Mouse (Mus musculus) left cerebral cortex, postnatal 10 days (tissue): ENCODE measurements at regions not wholly inside any gene's neighbourhood (a gene's known extent, or its start where the extent isn't known, plus 50 kb on each side); places are given as distances from the start of the nearest gene placed in this dataset.

Experiments
- DNase-seq, 2 experiments: peaks; one replicate each; pipeline ENCODE4 v3.0.0; 2021 to 2022; ENCODE audit warnings: low spot score in 2 of 2, mixed read lengths in 1 of 2; ENCODE audit errors: extremely low spot score in 1 of 2
- intact Hi-C: fragments of 180-260 bp; cut with DNase I; formaldehyde crosslinking; loops from one replicate; pipeline ENCODE4 v1.15.1; 2025

DNA sequence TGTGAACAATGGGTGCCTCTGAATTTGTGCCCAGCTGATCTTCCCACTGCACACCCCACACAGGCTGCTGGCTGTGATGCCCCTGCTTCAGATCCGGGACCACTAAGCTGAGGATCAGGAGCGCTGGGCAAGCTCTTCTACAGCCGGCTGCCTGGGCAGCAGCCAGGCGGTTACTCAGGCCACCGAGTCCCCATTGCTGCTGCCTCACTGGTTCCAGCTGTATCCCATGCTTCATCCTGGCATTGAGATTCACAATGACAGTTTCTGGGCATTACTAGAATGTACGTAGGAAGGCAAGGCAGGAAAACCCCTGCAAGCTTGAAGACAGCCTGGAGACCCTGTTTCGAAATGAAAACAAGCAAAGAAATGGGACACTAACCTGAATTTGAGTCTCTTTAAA is 67.3 kb upstream of the Slc6a6 start:
- peak; percentile 50 to 60 for DNase-seq
- intact Hi-C loops, result no loop called here

GRCm38 (mm10) chr6:91617031-91617596 is 66.7 kb upstream of the Slc6a6 start:
- intact Hi-C loops, result no loop called here
- peak; percentile 65 to 69 for DNase-seq

- no peak for DNase-seq
- intact Hi-C loops, result no loop called here
Observed at GRCm38 (mm10) chr6:91617685-91618084, 66.2 kb upstream of the Slc6a6 start.

DNA sequence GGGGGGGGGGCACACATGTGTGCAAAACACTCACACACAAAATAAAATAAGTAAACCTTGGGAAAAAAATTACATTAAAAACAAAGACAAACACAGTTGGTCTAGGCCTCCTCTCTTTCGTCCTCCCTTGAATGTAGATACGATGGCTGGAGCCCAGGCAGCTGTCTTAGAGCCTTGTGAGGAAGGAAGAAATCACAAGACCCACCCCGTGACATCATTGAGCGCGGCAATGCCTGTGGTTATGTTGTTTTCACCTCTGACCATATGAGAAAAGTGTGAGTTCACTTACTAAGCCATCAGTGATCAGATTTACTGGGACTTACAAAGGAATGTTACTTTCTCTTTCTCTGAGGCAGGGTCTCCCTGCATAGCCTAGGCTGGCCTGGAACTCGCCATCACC is 64.8 kb upstream of the Slc6a6 start:
- no peak for DNase-seq
- intact Hi-C loops, result no loop called here

DNA sequence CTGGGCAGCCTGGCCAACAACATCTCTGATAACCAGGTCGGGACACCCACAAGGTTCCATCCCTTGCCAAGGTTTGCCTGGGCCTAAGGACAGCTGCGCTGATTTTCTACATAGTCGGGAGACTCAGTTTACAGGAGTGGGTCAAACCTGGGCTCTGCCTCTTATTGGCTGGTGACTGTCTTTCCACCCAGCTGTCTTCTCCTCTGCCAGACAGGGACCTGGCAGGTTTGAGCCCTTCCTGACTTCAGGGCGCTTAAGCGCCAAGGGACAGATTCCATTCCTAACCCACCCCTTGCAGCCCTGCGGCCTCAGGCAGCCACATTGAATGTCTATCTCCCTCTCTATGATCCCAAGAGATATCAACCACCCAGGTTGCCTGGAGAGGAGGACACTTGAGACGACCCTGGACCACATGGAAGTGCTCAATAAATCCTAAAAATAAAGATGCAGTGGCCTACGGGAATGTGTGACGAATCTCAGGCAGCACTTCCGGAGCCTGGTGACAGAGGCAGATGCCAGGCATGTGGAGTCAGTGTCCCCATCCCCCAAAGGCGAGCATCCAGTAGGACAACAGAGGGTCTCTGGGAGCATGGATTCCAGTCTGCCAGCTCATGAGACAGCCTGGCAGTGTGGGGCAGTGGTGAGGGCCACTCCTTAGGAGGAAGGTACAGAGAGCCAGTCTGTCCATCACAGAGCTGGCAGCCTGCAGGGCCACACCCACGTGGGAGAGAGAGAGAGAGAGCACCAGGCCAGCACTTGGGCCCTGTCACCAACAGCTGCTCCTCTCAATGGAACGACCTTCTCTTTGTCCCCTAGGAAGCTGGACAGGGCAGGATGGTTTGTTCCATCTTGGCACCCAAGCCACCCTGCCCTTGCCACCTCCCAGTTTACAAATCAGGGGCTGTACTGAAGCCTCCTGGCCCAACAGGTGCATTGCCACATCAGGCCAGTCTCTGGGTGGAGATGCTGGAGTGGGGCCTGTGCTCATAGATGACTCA is 63.8 kb upstream of the Slc6a6 start:
- intact Hi-C loops, result no loop called here
- DNase-seq, result no peak

DNA sequence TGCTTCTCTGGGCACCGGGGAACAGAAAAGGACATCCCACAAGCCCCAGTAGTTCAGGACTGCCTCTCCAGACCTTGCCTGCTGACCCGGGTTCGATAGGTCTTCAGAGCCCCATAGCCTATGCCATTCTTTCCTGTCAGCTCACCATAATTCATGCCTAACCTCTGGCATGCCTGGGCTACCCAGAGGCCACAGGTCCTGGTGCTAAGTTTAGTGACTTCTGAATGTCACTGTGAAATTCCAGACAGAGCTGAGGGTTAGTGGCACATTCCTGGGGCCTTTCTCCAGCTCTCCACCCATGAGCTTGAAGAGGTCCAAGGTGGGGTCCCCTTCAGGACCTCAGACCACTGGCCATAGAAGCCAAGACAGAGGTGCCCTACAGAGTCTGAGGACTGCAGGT is 62.4 kb upstream of the Slc6a6 start:
- intact Hi-C loops, result no loop called here

DNA sequence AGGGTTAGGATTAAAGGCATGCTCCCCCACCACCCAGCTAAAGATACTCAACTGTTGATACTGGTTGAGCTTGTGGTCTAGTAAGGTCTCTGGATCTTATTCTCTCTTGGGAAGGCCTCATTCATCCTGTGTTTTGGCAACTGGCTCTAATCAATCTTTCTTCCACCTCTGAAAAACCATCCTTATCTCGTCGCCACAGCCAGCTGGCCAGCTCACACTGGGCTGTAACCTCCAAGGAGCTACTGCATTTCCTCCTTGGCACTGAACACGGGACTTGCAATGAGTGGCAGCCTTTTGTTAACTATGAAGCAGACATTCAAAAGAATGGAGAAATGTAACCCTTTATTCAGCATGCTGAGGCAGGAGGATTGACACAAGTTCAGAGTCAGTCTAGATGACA is 61.4 kb upstream of the Slc6a6 start:
- intact Hi-C loops, result no loop called here

More for the DNA sequence above, 62.4 kb upstream of the Slc6a6 start:
- no peak for DNase-seq

DNA sequence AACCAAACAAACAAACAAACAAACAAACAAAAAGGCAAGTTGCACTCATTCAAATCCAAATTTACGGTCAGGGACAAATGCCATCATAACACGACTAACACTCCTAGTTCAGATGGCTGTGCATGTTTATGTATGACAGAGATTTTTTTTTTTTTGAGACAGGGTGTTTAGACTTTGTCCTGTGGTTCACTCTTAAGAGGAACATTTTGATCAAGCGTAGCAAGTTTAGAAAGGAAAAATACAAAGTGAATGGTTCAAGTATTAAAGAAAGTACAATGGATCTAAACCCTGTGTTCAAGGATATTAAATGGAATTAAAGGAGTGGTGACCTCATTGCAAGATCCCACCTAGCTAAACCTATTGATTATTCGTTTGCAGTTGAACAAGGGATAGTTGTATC is 60.2 kb upstream of the Slc6a6 start:
- intact Hi-C loops, result no loop called here

More for the DNA sequence above, 61.4 kb upstream of the Slc6a6 start:
- no peak for DNase-seq

GRCm38 (mm10) chr6:91629230-91629629 is 54.6 kb upstream of the Slc6a6 start:
- no peak for DNase-seq
- intact Hi-C loops, result no loop called here

More for the DNA sequence above, 60.2 kb upstream of the Slc6a6 start:
- no peak for DNase-seq

DNA sequence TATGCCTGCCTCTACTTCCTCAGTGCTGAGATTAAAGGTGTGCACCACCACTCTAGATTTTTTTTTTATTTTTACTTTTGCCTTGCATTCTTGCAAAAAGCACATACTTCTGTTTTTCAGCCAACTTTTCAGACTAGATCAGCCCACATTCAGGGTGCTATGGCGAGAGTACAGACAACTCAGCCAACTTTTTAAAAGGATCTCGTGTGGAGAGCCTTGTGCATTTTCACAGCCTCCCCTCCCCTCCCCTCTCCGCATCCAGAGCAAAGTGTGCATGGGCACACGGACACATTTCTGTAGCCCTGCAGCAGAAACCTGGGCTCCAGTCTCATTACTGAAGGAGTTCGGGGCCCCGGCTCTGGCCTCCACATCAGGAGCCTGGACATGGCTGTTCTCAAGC is 52.6 kb upstream of the Slc6a6 start:
- no peak for DNase-seq
- intact Hi-C loops, result no loop called here
